In the genomic region with DNA sequence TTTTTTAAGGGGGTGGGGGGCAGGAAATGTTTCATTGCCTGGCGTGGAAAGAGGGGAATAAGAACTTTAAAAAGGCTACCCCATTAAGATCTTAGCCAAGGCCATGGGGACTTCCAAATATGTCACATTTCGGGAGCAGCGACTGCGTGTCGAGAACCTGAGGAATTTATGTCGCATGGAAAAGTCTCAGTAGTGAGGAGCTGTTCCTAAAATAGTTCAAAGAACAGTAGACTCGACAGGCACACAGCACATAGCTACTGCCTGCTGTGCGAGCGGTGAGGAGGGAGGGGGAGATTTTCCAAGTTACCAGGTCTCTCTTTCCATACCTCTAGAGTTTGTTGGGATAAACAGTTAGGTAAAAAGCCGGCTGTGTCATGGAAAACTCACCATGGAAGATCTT, we compare ENCODE assay signal across 27 mouse cellular contexts.
DNase-seq lines count a peak whose midpoint lies in the region; ATAC-seq lines count a peak whose summit lies in the region.
"Had no signal": no experiment of that assay in that cellular context is flagged by ENCODE, and none has a peak within 500 bp of the region (broad histone marks: within the 10 kb centered on the region; RNA-seq: fewer than 3 reads in every experiment).

No protein-coding gene starts in this region.

- peak overlapping the region; percentile 94 to 96 for H3K27ac ChIP-seq in heart, embryonic 14.5 days (replicated peaks in 1 of 2; ENCODE audit: control insufficient read depth in 1 of 2, insufficient read depth in 1 of 2, low read depth in 2 of 2, low read length in 2 of 2)
- H3K27ac ChIP-seq: embryonic facial prominence, embryonic 10.5 days; embryonic facial prominence, embryonic 15.5 days; forebrain, embryonic 12.5 days; hindbrain, embryonic 14.5 days; left cerebral cortex, adult 2 months; liver, embryonic 14.5 days; stomach, postnatal 0 days had no signal

- 0 out of 2 replicates have a peak overlapping the region, but pooled peaks have one; percentile 47 for H3K9ac ChIP-seq in heart, embryonic 14.5 days (ENCODE audit: low read length)
- H3K9ac ChIP-seq: embryonic facial prominence, embryonic 15.5 days; forebrain, embryonic 12.5 days; forebrain, postnatal 0 days; hindbrain, embryonic 14.5 days; liver, embryonic 14.5 days had no signal

- H3K9me3 ChIP-seq in heart, embryonic 14.5 days (ENCODE audit: control insufficient read depth, low read length) = no peaks in the 10 kb centered on the region
- H3K9me3 ChIP-seq: embryonic facial prominence, embryonic 10.5 days; embryonic facial prominence, embryonic 15.5 days; forebrain, embryonic 12.5 days had no signal

- H3K36me3 ChIP-seq in heart, embryonic 14.5 days (ENCODE audit: control insufficient read depth, insufficient read depth, low read length) = no peaks in the 10 kb centered on the region
- H3K36me3 ChIP-seq: embryonic facial prominence, embryonic 10.5 days; embryonic facial prominence, embryonic 15.5 days; forebrain, embryonic 12.5 days had no signal

- DNase-seq in heart, adult 11 months = peak; percentile 68
- DNase-seq in heart, adult 8-10 months (ENCODE audit: low spot score) = no peak
- no peak for DNase-seq in heart, postnatal 10 days
- peak; percentile 19 for DNase-seq in brain, adult 2 months (ENCODE audit: low read depth, low spot score)
- DNase-seq in heart, postnatal 4 days = peak; percentile 19
- no peak for DNase-seq in lung, postnatal 25 days (ENCODE audit: low spot score)
- DNase-seq: adrenal gland, postnatal 36 days; cerebellum, adult 8-10 months; cerebellum, postnatal 25 days; forebrain, postnatal 0 days; kidney, adult 9 months; kidney, postnatal 14 days; liver; lung, adult 2 months; lung, postnatal 10 days; midbrain, embryonic 14.5 days; thymus, postnatal 4 days had no signal

- peak overlapping the region; percentile 32 for H3K4me2 ChIP-seq in heart, embryonic 14.5 days (ENCODE audit: low read length)
- H3K4me2 ChIP-seq: embryonic facial prominence, embryonic 15.5 days; forebrain, embryonic 12.5 days; hindbrain, embryonic 14.5 days had no signal

- H3K4me3 ChIP-seq in heart, embryonic 14.5 days (ENCODE audit: control insufficient read depth in 1 of 2, insufficient read depth in 1 of 2, low read depth in 1 of 2, low read length in 2 of 2) = no peak overlapping the region
- H3K4me3 ChIP-seq: embryonic facial prominence, embryonic 10.5 days; embryonic facial prominence, embryonic 15.5 days; forebrain, embryonic 12.5 days; left cerebral cortex, adult 2 months had no signal

- H3K27me3 ChIP-seq in heart, embryonic 14.5 days (ENCODE audit: control insufficient read depth, insufficient read depth, low read length) = no peaks in the 10 kb centered on the region
- H3K27me3 ChIP-seq: embryonic facial prominence, embryonic 15.5 days; forebrain, embryonic 12.5 days; Patski had no signal

- WGBS in heart, embryonic 14.5 days = 18% methylated on average over 10 of the region's 10 CpGs

- intact Hi-C loops in heart, postnatal 10 days (cut with DNase I) = loop anchor here (2.0 kb wide), 1 partner anchor 66 kb away; no protein-coding TSS in a partner anchor

- peak; percentile 55; the same call in 1 of the 2 replicates for ATAC-seq in heart, embryonic 14.5 days (ENCODE audit: insufficient number of reproducible peaks, insufficient read depth, low FRiP score, low read depth)
- ATAC-seq: forebrain, postnatal 0 days; intestine, postnatal 0 days; Patski had no signal

- H3K4me1 ChIP-seq in heart, embryonic 14.5 days (ENCODE audit: control insufficient read depth in 2 of 2, insufficient read depth in 2 of 2, low read length in 2 of 2) = peaks cover 35 to 61% of the 10 kb centered on the region in 2 experiments
- H3K4me1 ChIP-seq: forebrain, embryonic 12.5 days had no signal

Comparison
In these comparisons a context has a peak if more than half of its experiments do, and no peak if none do; other contexts are left out.
1. DNase-seq: peak in heart, adult 11 months (single experiment), brain, adult 2 months (single experiment) and heart, postnatal 4 days (single experiment); none in heart, adult 8-10 months (single experiment), heart, postnatal 10 days (0 of 2) and lung, postnatal 25 days (single experiment).